Mouse (Mus musculus) spleen, adult 2 months (tissue): ENCODE results near the gene Gm44805.

ENCODE experiments used
- CTCF ChIP-seq: fragments of 200-500 bp; IDR thresholded peaks from 2 replicates; pipeline ENCODE4 v1.5.1; 2011; ENCODE audit warnings: mild to moderate bottlenecking, inconsistent platforms; ENCODE audit not compliant: insufficient read depth, insufficient read length, insufficient replicate concordance; ENCODE audit errors: extremely low read depth
- POLR2A ChIP-seq: fragments of 200-500 bp; IDR thresholded peaks from 2 replicates; pipeline ENCODE4 v1.6.1; 2011; ENCODE audit warnings: low read depth, low read length, inconsistent platforms

DNA sequence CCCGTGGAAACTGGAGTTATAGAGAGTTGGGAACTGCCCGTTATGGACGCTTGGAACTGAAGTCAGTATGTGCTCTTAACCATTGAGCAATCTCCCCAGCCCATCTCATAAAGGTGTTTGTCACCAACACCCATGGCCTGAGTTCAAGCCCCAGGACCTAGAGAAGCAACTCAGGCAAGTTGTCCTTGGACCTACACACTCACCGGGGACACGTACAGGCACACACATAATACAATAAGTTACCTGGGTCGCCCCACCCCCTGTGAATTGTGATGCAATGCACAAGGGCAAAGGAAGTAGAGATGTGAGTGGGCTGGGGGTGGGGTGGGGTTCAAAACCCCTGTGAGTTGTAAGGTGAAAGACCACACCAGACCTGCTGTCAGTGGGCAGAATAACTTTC lies 5.3 kb upstream of the Gm44805 start:
- TF ChIP-seq CTCF, result no peak
- TF ChIP-seq POLR2A, result no peak
